Mouse (Mus musculus) embryonic fibroblast, embryonic 13.5 days (primary cell): ENCODE measurements around the gene Atpaf2.

Experiments used
- CTCF ChIP-seq: IDR thresholded peaks from 2 replicates; pipeline ENCODE4 v1.5.1; 2011; ENCODE audit warnings: mild to moderate bottlenecking, control low read depth, low read length, moderate library complexity, borderline replicate concordance; ENCODE audit not compliant: insufficient read depth
- POLR2A ChIP-seq: IDR thresholded peaks from 2 replicates; pipeline ENCODE4 v1.6.1; 2011; ENCODE audit warnings: low read depth, mild to moderate bottlenecking, control low read depth, low read length, moderate library complexity

DNA sequence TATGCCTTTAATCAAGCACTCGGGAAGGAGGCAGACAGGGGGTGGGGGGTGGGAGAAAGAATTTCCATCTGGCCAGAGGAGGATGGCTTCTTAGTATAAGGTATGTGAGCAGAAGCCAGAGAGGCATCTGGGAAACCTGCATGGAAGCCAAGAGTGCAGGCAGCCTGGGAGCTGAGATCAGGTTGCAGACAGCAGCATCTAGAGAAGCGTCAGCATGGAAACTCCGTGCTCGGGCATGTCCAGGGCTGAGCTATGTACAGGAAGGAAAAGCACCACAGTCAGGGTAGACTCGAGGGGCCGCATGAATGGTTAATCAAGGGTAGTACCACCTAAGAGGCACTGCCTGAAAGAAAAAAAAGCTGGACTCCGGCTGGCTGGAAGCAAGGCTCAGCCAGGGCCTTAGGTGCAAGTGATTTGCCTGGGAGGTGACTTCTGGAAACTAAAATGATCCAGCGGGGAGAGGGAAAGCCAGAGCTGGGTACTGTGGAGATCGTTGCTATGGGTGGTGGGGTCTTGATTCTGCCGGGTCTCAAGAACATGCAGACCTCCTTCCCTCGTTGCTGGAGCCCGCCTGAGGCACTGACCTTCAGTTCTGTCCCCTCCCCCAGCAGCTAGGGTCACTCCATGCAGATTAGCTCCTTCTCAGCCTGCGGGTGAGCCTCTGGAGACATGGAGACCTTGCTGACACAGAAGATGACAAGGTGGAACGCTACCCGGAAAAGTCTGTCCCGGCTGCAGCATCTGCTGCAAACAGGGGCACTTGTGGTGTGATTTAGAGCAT lies 51.8 kb downstream of the Atpaf2 start:
- no peak; the same call in 1 of the 2 replicates for TF ChIP-seq POLR2A
- no peak for TF ChIP-seq CTCF
